Mouse (Mus musculus) thymus, postnatal 4 days (tissue): ENCODE results near the gene Nrd1.
A peak's percentile ranks its signal among the peaks of the same experiment; 100 is the strongest.

Source experiments
- DNase-seq: peaks from one replicate; pipeline ENCODE4 v3.0.0; 2021

Gene Nrd1

DNA sequence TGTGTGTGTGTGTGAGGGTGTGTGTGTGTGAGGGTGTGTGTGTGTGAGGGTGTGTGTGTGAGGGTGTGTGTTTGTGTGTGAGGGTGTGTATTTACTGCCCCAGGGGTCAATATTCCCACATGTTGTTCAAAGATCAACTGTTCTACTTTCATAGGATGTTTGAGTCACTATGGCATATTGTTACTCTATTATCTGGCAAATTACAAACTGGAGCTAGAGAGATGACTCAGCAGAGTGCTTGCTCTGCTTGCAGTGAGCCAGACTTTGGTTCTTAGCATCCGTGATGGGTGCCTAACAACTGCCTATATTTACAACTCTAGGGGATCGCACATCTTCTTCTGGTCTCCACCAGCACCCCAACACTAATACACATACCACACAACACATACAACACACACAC is 29.4 kb downstream of the Nrd1 start:
- DNase-seq, result no peak

DNA sequence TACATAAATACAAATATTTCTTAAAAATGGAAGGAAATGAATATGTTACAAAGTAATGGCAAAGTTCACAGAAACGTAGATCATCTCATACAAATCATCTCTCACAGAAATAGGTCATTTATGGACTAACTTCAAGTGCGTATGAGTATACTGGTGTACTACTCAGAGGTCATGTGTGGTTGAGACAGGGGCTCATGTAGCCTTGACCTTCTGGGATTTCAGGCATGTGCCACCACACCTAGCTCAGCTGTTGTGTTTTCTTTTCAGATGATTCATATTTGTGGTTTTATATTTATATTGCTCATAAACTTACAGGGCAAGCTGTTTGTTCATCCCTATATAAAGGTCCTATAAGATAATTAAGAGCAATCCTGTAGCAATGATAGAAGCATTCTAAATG is 29.8 kb downstream of the Nrd1 start:
- DNase-seq, result no peak

DNA sequence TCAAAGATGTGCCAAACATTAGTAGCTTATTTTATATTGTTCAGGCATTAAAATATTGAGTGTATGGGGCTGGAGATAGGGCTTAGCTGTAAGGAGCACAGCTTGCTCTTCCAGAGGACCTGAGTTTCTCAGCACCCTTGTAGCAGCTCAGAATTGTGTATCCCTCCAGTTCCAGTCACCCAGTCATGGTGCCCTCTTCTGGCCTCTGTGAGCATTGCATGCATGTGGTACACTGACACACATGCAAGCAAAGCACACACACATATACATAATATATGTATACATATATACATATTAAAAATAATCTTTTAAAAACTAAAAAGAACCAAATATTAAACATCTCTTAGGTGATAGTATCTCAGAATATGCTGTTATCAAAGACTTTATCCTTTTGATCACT is 35.9 kb downstream of the Nrd1 start:
- DNase-seq, result peak; percentile 86

DNA sequence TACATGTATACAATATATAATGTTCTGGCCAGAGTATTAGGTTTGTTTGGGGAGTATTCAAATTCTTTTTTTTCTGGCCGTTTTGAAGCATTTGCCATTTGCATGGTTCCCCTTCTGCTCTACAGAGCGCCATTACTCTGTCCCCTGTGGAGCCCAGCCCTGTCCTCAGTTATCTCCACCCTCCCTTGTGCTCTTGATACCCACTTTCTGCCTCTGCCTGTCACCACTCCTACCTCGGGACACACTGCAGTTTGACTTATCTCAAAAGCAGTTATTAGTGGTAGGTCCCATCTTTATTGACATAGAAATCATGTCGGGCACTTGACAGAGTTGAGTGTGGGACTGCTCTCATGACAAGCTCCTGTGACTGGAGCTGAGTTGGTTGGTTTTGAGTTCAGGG is 42.3 kb downstream of the Nrd1 start:
- no peak for DNase-seq

DNA sequence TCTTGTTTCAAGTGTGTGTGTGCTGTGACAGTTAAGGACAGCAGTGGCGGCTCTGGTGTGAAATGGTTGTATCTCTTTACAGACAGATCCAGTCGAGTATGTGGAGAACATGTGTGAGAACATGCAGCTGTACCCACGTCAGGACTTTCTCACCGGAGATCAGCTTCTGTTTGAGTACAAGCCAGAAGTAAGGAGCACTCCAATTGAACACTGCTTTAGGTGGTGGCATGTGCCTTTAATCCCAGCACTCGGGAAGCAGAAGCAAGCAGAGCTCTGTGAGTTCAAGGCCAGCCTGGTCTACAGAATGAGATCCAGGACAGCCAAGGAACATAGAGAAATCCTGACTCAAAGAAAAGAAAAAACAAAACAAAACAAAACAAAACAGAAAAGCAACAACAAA is 42.8 kb downstream of the Nrd1 start:
- DNase-seq, result no peak

DNA sequence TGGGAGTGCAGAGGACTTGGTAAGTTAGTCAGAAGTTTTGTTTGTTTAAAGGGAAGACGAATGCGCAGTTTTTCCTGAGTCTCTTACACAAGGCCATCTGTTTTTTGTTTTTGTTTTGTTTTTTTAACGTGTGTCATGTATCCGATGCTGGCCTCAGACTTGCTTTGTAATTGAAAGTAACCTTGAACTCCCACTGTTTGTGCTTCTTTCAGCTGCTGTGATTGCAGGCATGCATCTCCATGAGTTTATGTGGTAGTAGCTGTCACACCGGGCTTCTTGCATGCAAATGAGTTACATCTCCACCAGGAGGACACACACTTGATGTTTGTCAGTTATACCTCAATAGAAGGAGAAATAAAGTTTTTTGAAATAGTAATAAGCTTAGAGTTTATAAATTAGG is 43.3 kb downstream of the Nrd1 start:
- no peak for DNase-seq

DNA sequence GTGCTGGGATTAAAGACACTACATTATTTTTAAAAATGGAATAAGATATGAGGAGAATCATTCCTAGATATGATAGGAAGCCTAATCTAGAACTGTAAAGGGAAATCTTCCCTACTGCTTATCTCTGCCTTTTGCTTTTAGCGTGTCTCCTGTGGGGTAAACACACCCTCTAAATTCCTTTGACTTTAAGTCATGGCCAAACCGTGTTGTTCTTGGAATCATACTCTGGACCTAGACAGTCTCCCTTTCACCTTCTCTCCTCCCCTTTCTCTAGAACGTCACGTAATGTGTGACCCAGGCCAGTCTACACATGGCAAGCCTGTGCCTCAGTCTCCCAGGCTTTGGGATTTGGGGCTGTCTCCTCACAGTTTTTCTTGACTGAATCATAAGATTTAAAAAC is 47.8 kb downstream of the Nrd1 start:
- no peak for DNase-seq

DNA sequence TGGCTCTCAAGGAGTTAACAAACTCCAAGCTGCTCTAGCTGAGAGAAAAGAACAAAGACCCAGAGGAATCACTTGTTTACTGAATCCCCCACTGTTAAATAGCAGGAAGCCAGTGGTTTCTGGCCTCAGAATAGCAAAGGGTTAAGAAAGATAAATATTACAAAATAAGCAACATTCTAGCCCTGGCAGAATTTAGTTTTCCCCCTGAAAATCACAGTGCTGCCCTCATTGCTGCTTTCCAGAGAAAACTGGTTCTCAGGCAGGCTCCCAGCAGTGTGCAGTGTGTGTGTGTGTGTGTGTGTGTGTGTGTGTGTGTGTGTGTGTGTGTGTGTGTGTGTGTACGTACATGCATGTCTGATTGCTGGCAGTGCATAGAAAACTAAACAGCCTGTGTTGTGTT is 51.8 kb downstream of the Nrd1 start:
- no peak for DNase-seq

DNA sequence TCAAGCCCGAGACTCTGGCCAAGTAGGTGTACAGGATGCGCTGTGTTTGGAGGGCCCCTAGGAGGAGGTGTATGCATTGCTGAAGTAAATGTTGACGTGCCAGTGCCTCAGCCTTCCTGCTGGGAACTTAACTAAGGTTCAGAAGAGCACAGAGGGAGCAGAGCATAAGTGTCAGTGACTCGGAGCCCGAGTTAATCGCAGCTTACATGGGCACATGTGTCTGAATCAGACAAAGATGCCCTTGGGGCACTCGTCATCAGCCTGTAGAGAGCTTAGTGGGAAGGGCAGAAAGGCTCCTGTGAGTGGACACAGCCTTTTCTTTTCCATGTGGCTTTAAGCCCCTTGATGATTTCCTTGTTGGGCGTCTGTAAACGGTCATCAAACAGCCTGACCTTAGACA is 53.5 kb downstream of the Nrd1 start:
- DNase-seq, result no peak

DNA sequence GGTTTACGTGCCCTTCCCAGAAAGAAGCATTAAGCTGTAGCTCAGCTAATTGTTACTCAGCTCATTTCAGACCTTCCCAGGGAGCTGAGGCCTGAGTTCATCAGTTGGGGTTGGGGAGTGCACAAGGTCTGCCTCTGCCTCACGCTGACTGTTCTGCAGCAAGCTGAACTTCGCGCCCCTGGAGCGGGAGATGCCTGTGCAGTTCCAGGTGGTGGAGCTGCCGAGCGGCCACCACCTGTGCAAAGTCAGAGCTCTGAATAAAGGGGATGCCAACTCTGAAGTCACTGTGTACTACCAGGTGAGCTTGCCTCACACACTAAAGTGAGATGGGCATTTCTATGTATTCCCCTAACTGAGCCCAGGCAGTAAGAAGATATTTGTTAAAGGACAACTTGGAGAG is 55.9 kb downstream of the Nrd1 start:
- DNase-seq, result peak; percentile 21

DNA sequence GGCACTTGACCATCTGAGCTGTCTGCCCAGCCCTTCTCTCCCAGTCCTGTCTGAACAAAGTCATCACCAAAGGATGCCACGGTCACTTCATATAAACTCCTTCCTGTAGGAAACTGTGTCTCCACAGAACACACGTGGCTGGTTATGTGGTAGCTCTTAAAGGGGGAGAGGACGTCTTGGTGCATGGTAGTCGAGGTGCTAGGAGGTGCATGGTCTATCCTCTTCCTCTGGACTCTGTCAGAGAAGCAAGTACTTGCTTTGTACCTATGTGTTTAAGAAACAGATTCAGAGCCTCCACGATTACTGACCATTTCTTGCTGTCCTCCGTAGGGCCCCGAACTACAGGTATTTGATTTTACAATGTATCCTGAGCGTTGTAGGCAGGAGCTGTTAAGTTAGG is 57.2 kb downstream of the Nrd1 start:
- DNase-seq, result no peak

DNA sequence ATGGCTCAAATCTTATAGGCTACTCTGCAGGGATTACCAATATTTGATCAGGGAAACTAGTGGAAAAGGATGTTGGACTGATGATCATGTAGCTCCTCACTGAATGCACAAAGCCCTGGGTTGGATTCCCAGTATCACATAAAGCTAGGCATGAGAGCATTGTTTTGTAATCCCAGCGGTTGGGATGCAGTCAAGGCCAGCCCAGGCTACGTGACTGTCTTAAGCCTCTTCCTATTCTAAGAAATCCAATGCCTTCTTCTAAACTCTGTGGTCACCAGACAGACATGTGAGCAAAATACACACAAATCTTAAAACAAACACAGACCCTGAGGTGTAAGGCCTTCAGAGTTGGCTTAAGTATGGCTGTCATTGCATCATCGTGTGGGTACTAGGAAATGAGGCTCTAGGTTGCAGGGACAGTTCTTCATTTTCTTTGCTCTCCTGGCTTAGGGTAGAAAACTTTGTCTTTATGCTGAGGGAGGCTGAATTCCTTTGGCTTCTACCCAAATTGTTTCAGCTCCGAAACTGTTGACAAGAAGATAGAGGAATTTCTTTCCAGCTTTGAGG is 58.9 kb downstream of the Nrd1 start:
- DNase-seq, result no peak

DNA sequence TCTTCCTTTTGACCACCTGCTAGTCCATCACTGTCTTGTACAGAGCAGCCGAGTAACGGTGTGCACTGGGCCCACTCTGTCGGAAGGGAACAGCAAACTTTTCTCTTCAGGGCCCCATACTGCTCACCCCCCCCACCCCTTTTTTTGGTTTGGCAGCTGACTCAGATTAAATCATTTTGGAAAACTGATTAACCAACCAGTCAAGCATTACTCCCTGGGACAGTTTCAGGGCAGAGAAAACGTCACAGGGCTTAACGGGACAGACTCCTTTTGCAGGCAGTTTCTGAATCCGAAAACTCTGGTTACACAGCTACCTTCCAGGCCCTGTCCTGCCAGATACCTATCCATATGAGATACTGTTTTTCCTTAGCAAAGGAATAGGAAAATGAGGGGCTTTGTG is 64.5 kb downstream of the Nrd1 start:
- DNase-seq, result no peak

DNA sequence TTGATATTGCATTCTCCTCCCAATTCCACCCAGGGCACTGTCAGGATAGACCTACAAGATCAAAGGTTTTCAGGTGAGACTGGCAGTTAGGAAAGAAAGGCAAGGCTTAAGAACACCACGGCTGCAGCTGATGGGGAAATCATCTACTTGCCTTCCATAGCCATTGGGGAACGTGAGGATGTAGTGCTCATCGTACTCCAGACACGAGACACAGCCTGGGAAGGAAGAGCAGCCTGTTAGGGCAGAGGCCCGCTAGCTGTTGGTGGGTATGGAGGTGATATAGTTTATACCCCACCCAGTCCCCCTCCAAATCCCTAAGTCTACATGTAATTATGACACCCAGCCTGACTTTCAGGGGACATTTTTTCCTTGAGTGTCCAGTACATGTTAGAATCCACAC is 65.3 kb downstream of the Nrd1 start:
- DNase-seq, result no peak

DNA sequence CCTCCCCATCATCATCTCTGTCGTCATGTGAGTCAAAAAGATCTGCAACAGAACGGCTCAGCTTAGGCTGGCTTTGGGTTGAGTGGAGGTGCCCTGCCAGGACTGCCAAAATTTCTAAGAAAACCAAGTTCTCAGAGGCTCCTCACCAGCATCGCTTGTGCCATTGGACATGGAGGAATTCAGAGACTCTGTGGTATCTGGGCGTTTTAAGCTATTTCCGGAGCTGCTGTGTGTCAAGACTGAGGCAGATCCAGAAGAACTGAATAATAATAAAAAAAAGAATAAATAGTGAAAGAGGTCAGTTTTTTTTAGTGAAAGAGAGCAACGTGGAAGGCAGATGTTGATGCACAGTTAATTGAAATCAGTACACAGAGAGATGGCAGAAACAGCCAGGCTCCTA is 72.4 kb downstream of the Nrd1 start:
- DNase-seq, result no peak

DNA sequence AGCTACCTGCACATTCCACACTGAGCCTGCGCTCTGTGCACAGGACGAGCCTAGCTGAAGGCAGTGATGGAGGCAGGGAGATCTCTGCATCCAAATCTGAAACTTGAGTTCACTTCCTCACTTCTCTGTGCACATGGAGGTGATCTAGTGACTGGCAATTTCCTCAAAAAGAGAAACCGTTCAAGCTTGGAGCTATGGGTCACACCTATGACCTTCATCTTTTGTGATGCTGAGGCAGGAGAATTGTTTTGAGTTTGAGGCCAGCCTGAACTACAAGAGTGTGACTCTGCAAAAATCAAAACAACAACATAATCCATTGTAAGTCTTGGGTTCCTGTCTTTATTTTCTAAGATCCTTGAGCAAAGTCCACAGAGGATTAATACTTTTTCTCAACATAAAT is 72.8 kb downstream of the Nrd1 start:
- DNase-seq, result no peak

DNA sequence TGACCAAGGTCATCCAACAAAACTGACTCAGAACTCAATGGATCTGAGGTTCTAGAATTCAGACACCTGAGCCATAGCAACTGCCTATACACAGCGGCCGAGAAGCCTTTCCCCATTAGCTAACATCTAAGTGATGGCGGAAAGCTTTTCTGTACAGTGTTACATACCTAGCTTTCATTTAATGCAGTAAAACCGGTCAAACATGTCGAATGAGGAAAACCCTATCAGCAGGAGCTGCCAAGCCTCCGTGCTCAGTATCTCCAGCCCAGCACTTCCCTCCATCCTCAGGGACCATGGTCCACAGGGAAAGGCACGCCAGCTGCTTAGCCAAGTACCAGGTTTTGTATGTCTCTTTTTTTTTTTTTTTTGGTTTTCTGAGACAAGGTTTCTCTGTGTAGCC is 78.5 kb downstream of the Nrd1 start:
- DNase-seq, result no peak

DNA sequence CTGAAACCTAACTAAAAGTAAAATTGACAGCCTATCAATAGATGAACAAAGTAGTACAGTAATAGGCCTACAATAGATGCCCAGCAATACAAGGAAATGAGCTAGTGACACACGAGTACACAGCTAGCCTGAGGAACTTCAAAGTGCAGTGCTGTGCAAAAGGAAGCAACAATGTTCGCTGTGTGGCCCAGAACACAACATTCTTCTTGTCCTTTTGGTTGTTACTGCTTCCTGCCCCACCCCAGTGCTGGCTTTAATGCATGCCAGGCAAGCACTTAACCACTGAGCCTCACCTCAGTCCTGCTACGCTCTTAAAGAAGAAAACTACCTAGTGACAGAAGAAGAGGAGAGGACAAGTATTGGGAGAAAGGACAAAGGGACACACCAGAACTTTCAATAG is 79.2 kb downstream of the Nrd1 start:
- DNase-seq, result no peak

DNA sequence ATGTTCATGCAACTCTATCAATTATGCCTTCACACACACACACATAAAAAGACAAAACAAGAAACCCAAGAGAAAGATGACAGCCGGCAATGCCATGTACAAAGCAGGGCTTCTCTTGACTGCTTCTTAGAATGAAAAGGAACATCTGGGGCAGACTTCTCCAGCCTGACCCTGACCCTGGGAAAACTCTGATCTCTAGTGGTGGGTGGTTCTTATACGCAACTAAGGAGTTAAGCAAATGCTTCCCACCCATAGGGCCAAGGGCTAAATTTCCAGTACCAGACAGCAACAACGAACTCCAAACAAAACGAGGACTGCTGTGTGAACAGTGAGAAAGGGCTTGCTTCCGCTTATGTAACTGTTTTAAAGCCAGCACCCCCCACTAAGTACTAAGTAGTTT is 79.7 kb downstream of the Nrd1 start:
- no peak for DNase-seq

DNA sequence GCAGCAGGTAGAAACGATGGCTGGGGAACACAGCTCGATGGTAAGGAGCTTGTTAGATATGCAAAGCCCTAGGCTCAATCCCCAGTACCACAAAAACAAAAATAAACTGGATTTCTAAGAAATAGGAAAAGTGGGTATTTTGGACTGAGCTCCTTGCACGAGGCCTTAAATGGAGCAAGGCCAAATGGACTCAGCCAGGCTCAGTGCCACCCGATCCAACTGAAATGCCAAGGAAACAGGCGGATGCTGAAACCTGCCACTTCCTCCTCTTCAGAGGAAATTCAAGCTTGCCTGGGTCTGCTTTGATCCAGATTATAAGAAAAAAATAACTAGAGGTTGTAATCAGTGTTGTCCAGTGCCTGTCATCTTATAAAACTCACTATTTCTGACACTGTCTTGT is 88.7 kb downstream of the Nrd1 start:
- no peak for DNase-seq

DNA sequence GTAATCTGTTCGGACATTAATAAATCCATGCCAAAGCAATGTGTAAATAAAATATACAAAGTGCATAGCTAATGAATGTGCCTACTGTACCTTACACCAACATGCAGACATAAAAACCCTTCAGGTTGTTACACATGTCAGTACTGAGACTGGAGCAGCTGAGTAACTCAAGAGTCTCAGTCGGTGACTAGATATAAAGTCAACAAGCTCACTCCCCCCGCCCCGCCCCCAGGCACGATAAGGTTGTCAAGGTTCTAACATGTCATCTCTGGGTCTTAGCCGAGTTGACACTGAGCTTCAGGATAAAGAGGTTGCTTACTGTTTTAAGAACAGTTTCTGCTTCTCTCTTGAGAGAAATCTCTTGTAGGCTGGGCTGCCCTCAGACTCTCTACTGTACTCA is 89.5 kb downstream of the Nrd1 start:
- no peak for DNase-seq

DNA sequence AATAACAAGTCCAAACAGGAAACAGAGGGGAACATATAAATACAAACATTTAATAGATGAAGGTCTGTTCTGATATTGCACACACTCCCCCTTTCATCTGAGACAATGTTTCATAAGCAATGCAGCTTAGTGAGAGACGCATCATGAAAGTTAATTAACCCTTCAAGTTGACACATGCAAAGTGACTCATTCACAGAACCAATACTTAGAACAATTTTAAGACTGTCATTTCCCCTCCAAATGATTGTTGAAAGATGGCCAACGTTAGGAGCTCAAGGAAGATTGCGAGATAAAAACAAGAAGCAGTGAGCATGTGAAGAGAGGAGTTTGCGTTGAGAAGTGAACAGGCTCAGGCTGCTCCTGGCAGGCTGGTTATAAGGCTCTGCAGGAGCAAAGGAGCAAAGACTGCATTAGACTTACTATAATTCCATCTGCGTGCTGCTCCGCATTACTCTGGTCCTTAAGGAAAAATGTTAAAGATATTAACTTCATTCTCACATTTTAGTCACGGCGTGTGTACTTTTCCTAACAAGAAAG is 90.9 kb downstream of the Nrd1 start:
- DNase-seq, result no peak

DNA sequence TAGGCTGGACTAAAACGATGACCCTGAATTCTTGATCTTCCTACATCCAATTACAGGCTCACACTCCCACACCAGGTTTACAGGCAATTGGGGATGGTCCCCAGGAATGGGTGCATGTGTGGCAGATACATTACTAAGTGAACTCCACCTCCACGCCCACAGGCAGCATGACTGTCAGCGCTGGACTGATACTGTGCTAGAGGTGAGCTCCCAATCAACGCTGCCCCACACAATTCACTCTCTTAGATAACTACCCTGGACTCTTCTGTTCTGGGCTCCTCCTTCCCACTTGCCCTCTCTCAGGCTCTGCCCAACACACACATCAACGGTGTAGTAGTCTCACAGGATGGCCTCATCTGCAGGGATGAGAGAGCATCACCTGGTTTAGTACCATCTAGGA is 91.9 kb downstream of the Nrd1 start:
- DNase-seq, result no peak

DNA sequence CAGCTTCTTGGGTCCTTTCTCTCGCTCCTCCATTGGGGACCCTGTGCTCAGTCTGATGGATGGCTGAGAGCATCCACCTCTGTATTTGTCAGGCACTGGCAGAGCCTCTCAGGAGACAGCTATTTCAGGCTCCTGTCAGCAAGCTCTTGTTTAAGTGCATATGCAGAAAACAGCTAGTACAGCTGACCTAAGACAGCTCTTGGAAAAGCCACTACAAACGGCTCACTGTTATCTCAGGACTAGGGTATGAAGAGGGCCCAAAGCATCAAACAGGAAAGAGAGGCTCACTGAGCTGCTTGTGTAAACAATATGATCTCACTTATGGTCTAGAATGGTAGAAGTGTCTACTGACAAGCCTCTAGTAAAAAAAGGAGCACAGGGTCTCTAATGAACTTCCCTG is 93.8 kb downstream of the Nrd1 start:
- DNase-seq, result no peak

DNA sequence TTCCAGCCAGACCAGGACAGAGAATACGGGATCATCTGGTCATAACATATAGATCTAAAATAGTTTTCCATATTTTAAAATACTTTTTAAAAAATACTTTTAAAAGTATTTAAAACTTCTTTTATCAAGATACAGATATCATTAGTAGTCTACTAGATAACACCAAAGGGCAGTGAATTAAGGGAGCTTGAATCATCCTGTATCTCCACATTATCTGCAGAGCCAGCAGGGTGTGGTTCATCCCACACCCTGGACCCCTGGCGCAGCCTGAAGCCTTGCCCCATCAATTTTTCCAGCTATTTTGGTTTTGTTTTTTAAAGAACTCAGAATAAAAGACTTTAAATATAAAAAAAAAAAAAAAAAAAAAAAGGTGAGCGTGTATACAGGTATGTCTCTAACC is 98.4 kb downstream of the Nrd1 start:
- DNase-seq, result no peak

DNA sequence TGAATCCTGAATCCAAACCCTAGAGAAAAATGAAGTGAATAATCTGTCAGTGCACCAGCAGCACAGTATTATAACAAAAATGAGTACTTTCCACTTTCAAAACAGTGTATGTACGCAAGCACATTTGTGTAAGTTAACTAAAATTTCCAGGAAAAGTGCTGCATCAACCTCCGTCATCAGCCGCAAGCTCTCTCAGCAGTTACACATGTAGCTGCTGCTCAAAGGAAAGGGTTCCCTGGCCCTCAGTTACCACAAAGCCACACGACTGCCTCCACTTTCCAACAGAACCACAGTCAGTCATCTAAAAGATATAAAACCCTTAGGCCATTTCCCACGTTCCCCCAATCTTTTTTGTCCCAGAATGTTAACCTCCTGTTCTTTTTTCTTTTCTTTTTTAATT is 102.1 kb downstream of the Nrd1 start:
- peak; percentile 19 for DNase-seq
